In genomic region chr6:120349018-120349417, GRCm38 (mm10) we compare ENCODE assay signal across 24 mouse cellular contexts. TPM values are rescaled to one million over a fixed set of nuclear protein-coding genes. Genes with fewer than 3 reads are reported as not detected.
DNase-seq lines count a peak whose midpoint lies in the region; TF ChIP-seq lines count a peak whose summit lies in the region.
"Had no signal": no experiment of that assay in that cellular context is flagged by ENCODE, and none has a peak within 500 bp of the region (broad histone marks: within the 10 kb centered on the region; RNA-seq: fewer than 3 reads in every experiment).

No protein-coding gene starts in this region.

- no peak for TF ChIP-seq CTCF in MEL (IDR thresholded peaks at IDR 0.05 in 2 of 3, conservative IDR thresholded peaks at IDR 0.05 in 1 of 3; ENCODE audit: control insufficient read depth in 1 of 3, insufficient read depth in 1 of 3, low read depth in 2 of 3, low read length in 3 of 3, poor library complexity in 1 of 3, severe bottlenecking in 1 of 3)

- no peaks in the 10 kb centered on the region for H3K9me3 ChIP-seq in MEL (replicated peaks; ENCODE audit: insufficient read depth, low read length)
- H3K9me3 ChIP-seq: embryonic facial prominence, embryonic 10.5 days; embryonic facial prominence, embryonic 12.5 days; forebrain, embryonic 13.5 days; forebrain, embryonic 15.5 days; G1E had no signal

- H3K27ac ChIP-seq in MEL (ENCODE audit: control insufficient read depth, low read depth, low read length), result peak overlapping the region; percentile 57
- H3K27ac ChIP-seq: embryonic facial prominence, embryonic 10.5 days; embryonic facial prominence, embryonic 12.5 days; forebrain, embryonic 13.5 days; forebrain, embryonic 15.5 days had no signal

- no peaks in the 10 kb centered on the region for H3K79me2 ChIP-seq in MEL (ENCODE audit: control insufficient read depth, insufficient read depth, low read length, poor library complexity)

- peaks cover 10 to 16% of the 10 kb centered on the region in 2 experiments for H3K36me3 ChIP-seq in MEL (ENCODE audit: control insufficient read depth in 1 of 2, insufficient read depth in 2 of 2, low read length in 2 of 2)

- H3K4me1 ChIP-seq in MEL (ENCODE audit: control insufficient read depth in 1 of 2, insufficient read depth in 2 of 2, low read length in 2 of 2), result peaks cover 4 to 9% of the 10 kb centered on the region in 2 experiments; a peak in 3 of 4 replicates
- H3K4me1 ChIP-seq: embryonic facial prominence, embryonic 10.5 days; embryonic facial prominence, embryonic 12.5 days; forebrain, embryonic 13.5 days; forebrain, embryonic 15.5 days had no signal

- no peak overlapping the region for H3K9ac ChIP-seq in MEL (ENCODE audit: control insufficient read depth, low read depth, low read length, poor library complexity, severe bottlenecking)
- H3K9ac ChIP-seq: embryonic facial prominence, embryonic 12.5 days; forebrain, embryonic 13.5 days; forebrain, embryonic 15.5 days; forebrain, postnatal 0 days had no signal

- no peak for TF ChIP-seq RAD21 in MEL (IDR thresholded peaks at IDR 0.05; ENCODE audit: low read depth, low read length)

- H3K4me3 ChIP-seq in MEL (ENCODE audit: control insufficient read depth in 1 of 2, insufficient read depth in 1 of 2, low read depth in 2 of 2, low read length in 2 of 2), result no peak overlapping the region
- H3K4me3 ChIP-seq: embryonic facial prominence, embryonic 10.5 days; embryonic facial prominence, embryonic 12.5 days; forebrain, embryonic 13.5 days; forebrain, embryonic 15.5 days had no signal

- DNase-seq in 416B (ENCODE audit: low read depth) (peak; percentile 53), MEL (ENCODE audit: low read depth, low spot score) (peak; percentile 72)
- peak; percentile 33 for DNase-seq in naive thymus-derived CD4-positive, alpha-beta T cell, adult 2 months (ENCODE audit: low read depth)
- no peak for DNase-seq in spleen, postnatal 14 days (ENCODE audit: low spot score in 2 of 2)
- DNase-seq in thymus, adult 18-20 months, result no peak
- DNase-seq: adrenal gland, adult 2 months; adrenal gland, postnatal 10 days; adrenal gland, postnatal 25 days; B cell, adult 2 months; cerebellum, adult 11-12 months; cerebellum, adult 2 months; cerebellum, adult 9-10 months; cerebellum, postnatal 10 days; cerebellum, postnatal 25 days; forebrain, postnatal 0 days had no signal

- peak; percentile 32 to 47; a peak in 3 of 4 replicates for TF ChIP-seq EP300 in MEL (IDR thresholded peaks at IDR 0.05; ENCODE audit: low read depth in 1 of 2, low read length in 2 of 2)

- no peaks in the 10 kb centered on the region for H3K27me3 ChIP-seq in MEL (ENCODE audit: control insufficient read depth in 1 of 2, insufficient read depth in 2 of 2, low read length in 2 of 2)
- H3K27me3 ChIP-seq: CH12.LX; embryonic facial prominence, embryonic 12.5 days; forebrain, embryonic 13.5 days; forebrain, embryonic 15.5 days had no signal

- no peak for TF ChIP-seq POLR2A in MEL (IDR thresholded peaks at IDR 0.05; ENCODE audit: control insufficient read depth in 1 of 2, insufficient read depth in 1 of 2, low read depth in 1 of 2, low read length in 2 of 2, poor library complexity in 1 of 2)

TF ChIP-seq in MEL, 35 proteins besides CTCF, POLR2A, EP300 and RAD21:
- TF ChIP-seq MXI1 (IDR thresholded peaks at IDR 0.05; ENCODE audit: low read depth, low read length), result no peak
- TF ChIP-seq NELFE (IDR thresholded peaks at IDR 0.05; ENCODE audit: low read depth, low read length), result no peak
- no peak for TF ChIP-seq ZKSCAN1 (IDR thresholded peaks at IDR 0.05; ENCODE audit: low read depth, low read length)
- TF ChIP-seq POLR2AphosphoS2 (IDR thresholded peaks at IDR 0.05; ENCODE audit: low read length), result no peak
- TF ChIP-seq ZNF384 (IDR thresholded peaks at IDR 0.05; ENCODE audit: low read depth, low read length), result no peak
- peak; percentile 22; the same call in 1 of the 2 replicates for TF ChIP-seq ETS1 (IDR thresholded peaks at IDR 0.05; ENCODE audit: low read depth, low read length)
- peak; percentile 80 for TF ChIP-seq RCOR1 (IDR thresholded peaks at IDR 0.05; ENCODE audit: low read depth, low read length)
- TF ChIP-seq SIN3A (IDR thresholded peaks at IDR 0.05; ENCODE audit: low read length), result no peak
- TF ChIP-seq MYB (IDR thresholded peaks at IDR 0.05; ENCODE audit: low read depth, low read length), result no peak
- 0 out of 2 replicates have a peak, but pooled peaks have one; percentile 14 for TF ChIP-seq TBP (IDR thresholded peaks at IDR 0.05; ENCODE audit: low read depth, low read length)
- TF ChIP-seq TAL1 (IDR thresholded peaks at IDR 0.05; ENCODE audit: low read length), result no peak
- no peak for TF ChIP-seq USF2 (IDR thresholded peaks at IDR 0.05; ENCODE audit: borderline replicate concordance in 1 of 2, insufficient read depth in 1 of 2, low read depth in 1 of 2, low read length in 2 of 2)
- no peak for TF ChIP-seq MAZ (IDR thresholded peaks at IDR 0.05; ENCODE audit: low read depth, low read length)
- no peak for TF ChIP-seq E2F4 (IDR thresholded peaks at IDR 0.05; ENCODE audit: borderline replicate concordance, low read depth, low read length)
- TF ChIP-seq ELF1 (IDR thresholded peaks at IDR 0.05; ENCODE audit: low read depth, low read length), result no peak
- no peak for TF ChIP-seq CHD1 (IDR thresholded peaks at IDR 0.05; ENCODE audit: low read depth, low read length)
- no peak for TF ChIP-seq POLR2AphosphoS5 (IDR thresholded peaks at IDR 0.05; ENCODE audit: borderline replicate concordance, low read depth, low read length)
- no peak for TF ChIP-seq NRF1 (IDR thresholded peaks at IDR 0.05; ENCODE audit: insufficient read depth, low read depth, low read length, poor library complexity, severe bottlenecking)
- TF ChIP-seq MAX (IDR thresholded peaks at IDR 0.05; ENCODE audit: low read length), result no peak
- TF ChIP-seq GATA1 (IDR thresholded peaks at IDR 0.05; ENCODE audit: low read depth, low read length), result peak; percentile 68
- no peak for TF ChIP-seq KAT2A (conservative IDR thresholded peaks at IDR 0.05; ENCODE audit: low read depth, low read length)
- no peak for TF ChIP-seq CHD2 (IDR thresholded peaks at IDR 0.05; ENCODE audit: low read length)
- TF ChIP-seq UBTF (IDR thresholded peaks at IDR 0.05; ENCODE audit: borderline replicate concordance, insufficient read depth, low read depth, low read length), result no peak
- no peak for TF ChIP-seq MYC (IDR thresholded peaks at IDR 0.05; ENCODE audit: low read depth, low read length)
- no peak for TF ChIP-seq ZC3H11A (IDR thresholded peaks at IDR 0.05; ENCODE audit: low read depth, low read length)
- no peak for TF ChIP-seq JUND (IDR thresholded peaks at IDR 0.05; ENCODE audit: low read depth, low read length)
- no peak for TF ChIP-seq BHLHE40 (IDR thresholded peaks at IDR 0.05; ENCODE audit: borderline replicate concordance, low read depth, low read length)

RNA-seq across cellular contexts. Expression of gene Kdm5a, which starts 14.9 kb away (rescaled TPM):
- 45.7 and 51.7 TPM in 2 replicates for total RNA-seq in MEL (2012; rRNA removed)
- 100 to 1,000 TPM; 121 to 303 TPM for polyA plus RNA-seq in MEL (2012; ENCODE audit: insufficient read depth in 1 of 2, insufficient read length in 2 of 2, low read depth in 1 of 2, low replicate concordance in 2 of 2, missing spikeins in 1 of 2)

RNA-seq across cellular contexts. Expression of gene Ccdc77, which starts 15.2 kb away (rescaled TPM):
- total RNA-seq in MEL (2012; rRNA removed), result 14.4 and 16.6 TPM in 2 replicates
- 10 to 100 TPM in 1 of 2 experiments, not detected in 1; 17.9 TPM for polyA plus RNA-seq in MEL (2012; ENCODE audit: insufficient read depth in 1 of 2, insufficient read length in 2 of 2, low read depth in 1 of 2, low replicate concordance in 2 of 2, missing spikeins in 1 of 2)

RNA-seq across cellular contexts. Expression of gene B4galnt3, which starts 54.7 kb away (rescaled TPM):
- 0.78 and 1.5 TPM in 2 replicates for total RNA-seq in MEL (2012; rRNA removed)
- polyA plus RNA-seq in MEL (2012; ENCODE audit: insufficient read depth in 1 of 2, insufficient read length in 2 of 2, low read depth in 1 of 2, low replicate concordance in 2 of 2, missing spikeins in 1 of 2), result 1 to 10 TPM in 1 of 2 experiments, not detected in 1; 1.3 TPM
- total RNA-seq: G1E had no signal
- polyA plus RNA-seq: CD4-positive, CD25-positive, alpha-beta regulatory T cell, adult 4 months; forebrain, embryonic 11.5 days; forebrain, embryonic 13.5 days; G1E had no signal

RNA-seq across cellular contexts. Expression of gene D330020A13Rik, which starts 54.9 kb away (rescaled TPM):
- not detected in 2 replicates for total RNA-seq in MEL (2012; rRNA removed)
- not detected for polyA plus RNA-seq in MEL (2012; ENCODE audit: insufficient read depth in 1 of 2, insufficient read length in 2 of 2, low read depth in 1 of 2, low replicate concordance in 2 of 2, missing spikeins in 1 of 2)
- total RNA-seq: CH12.LX; forebrain, postnatal 0 days; G1E had no signal
- polyA plus RNA-seq: CD4-positive, CD25-positive, alpha-beta regulatory T cell, adult 4 months; cortical plate, adult 2 months; forebrain, embryonic 11.5 days; forebrain, embryonic 15.5 days; forebrain, postnatal 0 days; G1E had no signal

Comparison
In these comparisons a context has a peak if more than half of its experiments do, and no peak if none do; other contexts are left out.
1. DNase-seq: peak in 416B (single experiment), MEL (single experiment) and naive thymus-derived CD4-positive, alpha-beta T cell, adult 2 months (single experiment); none in spleen, postnatal 14 days (0 of 2) and thymus, adult 18-20 months (0 of 2).